Mouse (Mus musculus) thymus, adult 2 months (tissue): Measurements from ENCODE around the gene Ecm2. TPM values are rescaled to one million over a fixed set of nuclear protein-coding genes. Genes with fewer than 3 reads are reported as not detected.

Experiments used
- DNase-seq: peaks from one replicate; pipeline ENCODE4 v3.0.0; 2021
- H3K27ac ChIP-seq: fragments of 200-500 bp; 2 replicates; pipeline ENCODE4 v1.5.1; 2012; ENCODE audit warnings: low read length, control low read depth; ENCODE audit not compliant: control insufficient read depth, insufficient read depth
- H3K27me3 ChIP-seq: fragments of 200-500 bp; 2 replicates; pipeline ENCODE4 v1.6.1; 2012; ENCODE audit warnings: mild to moderate bottlenecking, low read length, moderate library complexity, mixed read lengths; ENCODE audit not compliant: control insufficient read depth, insufficient read depth
- H3K36me3 ChIP-seq: fragments of 200-500 bp; 2 replicates; pipeline ENCODE4 v1.6.1; 2012; ENCODE audit warnings: mild to moderate bottlenecking, low read length, moderate library complexity; ENCODE audit not compliant: control insufficient read depth, insufficient read depth
- H3K4me1 ChIP-seq: fragments of 200-500 bp; replicated peaks from 2 replicates; pipeline ENCODE4 v1.6.1; 2012; ENCODE audit warnings: low read length; ENCODE audit not compliant: control insufficient read depth, insufficient read depth
- H3K4me3 ChIP-seq: fragments of 200-500 bp; 2 replicates; pipeline ENCODE4 v1.5.1; 2012; ENCODE audit warnings: mild to moderate bottlenecking, low read length, control low read depth, moderate library complexity; ENCODE audit not compliant: control insufficient read depth, insufficient read depth
- CTCF ChIP-seq: fragments of 200-500 bp; IDR thresholded peaks from 2 replicates; pipeline ENCODE4 v1.5.1; 2012; ENCODE audit warnings: mild to moderate bottlenecking, control low read depth, low read length, moderate library complexity, borderline replicate concordance; ENCODE audit not compliant: control insufficient read depth, poor library complexity, insufficient read depth; ENCODE audit errors: extremely low read depth
- POLR2A ChIP-seq: fragments of 200-500 bp; IDR thresholded peaks from 2 replicates; pipeline ENCODE4 v1.6.1; 2012; ENCODE audit warnings: mild to moderate bottlenecking, low read length, control low read depth, moderate library complexity; ENCODE audit not compliant: control insufficient read depth, poor library complexity, insufficient read depth; ENCODE audit errors: extremely low read depth
- WGBS: fragments of 180-500 bp; shearing (Covaris S2); methylation state at CpG from one replicate; pipeline ENCODE4 v1.1.7; 2018; 5-methylcytosine and 5-hydroxymethylcytosine counted together
- polyA plus RNA-seq: library from polyadenylated mRNA; depleted of rRNA; stranded (reverse); fragments of >200 nt; gene quantifications from 2 replicates; pipeline ENCODE4 v1.2.3, GENCODE M21; 2012

Gene Ecm2
- polyA plus RNA-seq, 1 experiment = 0.84 TPM

DNA sequence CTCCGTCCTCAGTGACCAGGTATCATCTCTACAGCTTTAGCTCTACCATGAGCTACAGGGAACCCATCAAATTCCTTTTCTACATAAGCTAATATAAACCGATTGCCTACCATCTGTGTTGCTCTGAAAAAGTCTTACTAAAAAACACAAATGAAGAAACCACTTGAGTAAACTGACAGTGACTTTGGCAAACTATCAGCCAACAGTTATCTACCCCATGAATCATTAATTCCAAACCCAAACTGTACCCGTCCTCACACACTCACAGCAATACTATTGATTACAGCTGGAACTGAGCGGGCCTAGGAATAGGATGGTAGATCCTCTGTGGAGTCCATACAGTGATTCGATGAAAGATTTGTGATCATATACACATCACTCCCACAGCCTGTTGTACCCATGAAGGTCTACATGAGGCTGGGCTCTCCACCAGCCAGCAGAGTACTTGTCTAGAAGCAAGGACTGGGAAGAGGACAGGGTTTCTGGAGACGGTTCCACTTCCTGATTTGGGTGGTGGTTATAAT is 25.7 kb upstream of the Ecm2 start:
- Histone ChIP-seq H3K4me1 (no peaks in the 10 kb centered on the region), H3K4me3 (no peak overlapping the region), H3K36me3 (no peaks in the 10 kb centered on the region), H3K27ac (no peak overlapping the region), H3K27me3 (no peaks in the 10 kb centered on the region)
- DNase-seq = no peak
- WGBS = 96% methylated on average over 6 of the region's 6 CpGs
- no peak for TF ChIP-seq CTCF
- TF ChIP-seq POLR2A = no peak

DNA sequence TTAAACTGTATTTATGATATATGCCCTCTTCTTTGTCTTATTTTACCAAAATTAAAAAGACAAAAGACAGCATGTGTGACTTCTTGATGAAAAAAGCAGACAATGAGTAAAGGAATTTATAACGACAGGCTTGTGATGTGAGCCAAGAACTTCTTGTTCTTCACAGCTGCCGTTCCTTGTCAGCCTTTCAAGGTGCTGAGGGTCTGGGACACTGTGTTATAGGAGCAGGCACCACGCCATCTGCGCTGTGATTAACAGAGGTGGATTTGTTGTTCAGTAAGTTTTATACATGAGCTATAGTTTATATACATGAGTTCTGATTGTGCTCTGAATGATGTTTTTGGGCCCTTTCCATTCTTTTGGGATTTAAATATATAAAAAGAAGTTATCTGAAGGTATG is 25.2 kb upstream of the Ecm2 start:
- Histone ChIP-seq H3K27ac (no peak overlapping the region), H3K36me3 (no peaks in the 10 kb centered on the region), H3K4me3 (no peak overlapping the region), H3K27me3 (no peaks in the 10 kb centered on the region), H3K4me1 (no peaks in the 10 kb centered on the region)
- DNase-seq = no peak
- 91% methylated on average over 4 of the region's 4 CpGs for WGBS
- no peak for TF ChIP-seq POLR2A
- no peak for TF ChIP-seq CTCF

DNA sequence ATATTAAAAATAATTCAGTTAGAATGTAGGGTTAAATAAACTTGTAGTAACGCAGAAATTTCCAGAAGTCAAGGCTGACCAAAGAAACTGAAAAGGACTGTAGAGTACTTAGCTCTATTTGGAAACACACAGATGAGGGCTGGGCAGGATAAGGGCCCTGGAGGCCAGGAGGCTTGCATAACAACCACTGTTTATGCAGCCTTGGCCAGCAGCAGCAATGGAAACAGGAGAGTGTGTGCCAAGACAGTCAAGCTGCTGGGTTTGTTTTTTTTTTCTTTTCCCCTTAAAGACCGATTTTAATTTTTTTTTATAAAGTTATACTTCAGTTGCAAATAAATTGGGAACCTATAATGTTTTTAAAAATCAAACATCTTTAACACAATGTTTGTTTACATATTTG is 24.6 kb upstream of the Ecm2 start:
- Histone ChIP-seq H3K4me3 (no peak overlapping the region), H3K27me3 (no peaks in the 10 kb centered on the region), H3K4me1 (no peaks in the 10 kb centered on the region), H3K36me3 (no peaks in the 10 kb centered on the region), H3K27ac (no peak overlapping the region)
- no peak for TF ChIP-seq CTCF
- TF ChIP-seq POLR2A = no peak
- no peak for DNase-seq
- 90% methylated on average over 2 of the region's 2 CpGs for WGBS

DNA sequence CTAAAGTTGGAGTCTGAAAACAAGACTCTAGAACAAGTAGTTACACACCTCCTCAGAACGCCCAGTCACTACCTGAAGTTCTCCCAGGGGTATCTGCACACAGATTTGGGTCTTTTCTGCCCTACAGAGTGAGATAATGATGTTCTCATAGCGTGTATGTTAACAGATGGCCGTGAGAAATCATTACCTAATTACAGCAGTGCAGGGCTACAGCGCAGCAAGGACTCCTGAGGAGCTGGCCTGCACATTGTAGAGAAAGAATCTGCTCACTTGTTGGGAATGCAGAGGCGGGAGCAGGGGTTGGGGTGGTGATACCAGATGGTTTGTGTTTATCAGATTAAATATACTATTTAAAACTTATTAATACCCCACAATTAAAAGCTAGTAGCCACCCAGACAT is 24.1 kb upstream of the Ecm2 start:
- Histone ChIP-seq H3K4me1 (no peaks in the 10 kb centered on the region), H3K27me3 (no peaks in the 10 kb centered on the region), H3K36me3 (no peaks in the 10 kb centered on the region), H3K4me3 (no peak overlapping the region), H3K27ac (no peak overlapping the region)
- WGBS = 95% methylated on average over 5 of the region's 5 CpGs
- DNase-seq = no peak
- TF ChIP-seq CTCF (no peak), POLR2A (no peak)

DNA sequence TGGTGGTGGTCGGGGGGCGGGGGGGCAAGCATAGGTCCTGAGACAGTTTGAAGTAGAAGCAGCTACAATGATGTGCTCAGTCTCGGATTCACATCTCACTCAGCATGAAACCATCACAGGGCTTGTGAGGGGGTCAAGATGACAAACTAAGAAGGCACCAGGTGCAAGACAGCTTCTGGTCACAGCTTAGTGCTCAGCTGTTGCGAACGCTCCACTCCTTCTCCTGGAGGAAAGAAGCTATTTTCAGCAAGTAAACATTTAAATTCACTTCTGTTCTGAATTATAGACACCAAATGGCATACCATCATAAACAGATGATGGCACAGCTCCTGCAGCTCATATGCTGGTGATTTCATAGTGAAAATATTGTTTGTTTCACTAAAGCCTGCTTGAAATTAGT is 19.2 kb upstream of the Ecm2 start:
- no peaks in the 10 kb centered on the region for H3K4me1 ChIP-seq
- no peak overlapping the region for H3K27ac ChIP-seq
- DNase-seq = no peak
- H3K27me3 ChIP-seq = no peaks in the 10 kb centered on the region
- H3K36me3 ChIP-seq = no peaks in the 10 kb centered on the region
- TF ChIP-seq CTCF (no peak), POLR2A (no peak)
- WGBS = 98% methylated on average over 5 of the region's 5 CpGs
- H3K4me3 ChIP-seq = no peak overlapping the region

DNA sequence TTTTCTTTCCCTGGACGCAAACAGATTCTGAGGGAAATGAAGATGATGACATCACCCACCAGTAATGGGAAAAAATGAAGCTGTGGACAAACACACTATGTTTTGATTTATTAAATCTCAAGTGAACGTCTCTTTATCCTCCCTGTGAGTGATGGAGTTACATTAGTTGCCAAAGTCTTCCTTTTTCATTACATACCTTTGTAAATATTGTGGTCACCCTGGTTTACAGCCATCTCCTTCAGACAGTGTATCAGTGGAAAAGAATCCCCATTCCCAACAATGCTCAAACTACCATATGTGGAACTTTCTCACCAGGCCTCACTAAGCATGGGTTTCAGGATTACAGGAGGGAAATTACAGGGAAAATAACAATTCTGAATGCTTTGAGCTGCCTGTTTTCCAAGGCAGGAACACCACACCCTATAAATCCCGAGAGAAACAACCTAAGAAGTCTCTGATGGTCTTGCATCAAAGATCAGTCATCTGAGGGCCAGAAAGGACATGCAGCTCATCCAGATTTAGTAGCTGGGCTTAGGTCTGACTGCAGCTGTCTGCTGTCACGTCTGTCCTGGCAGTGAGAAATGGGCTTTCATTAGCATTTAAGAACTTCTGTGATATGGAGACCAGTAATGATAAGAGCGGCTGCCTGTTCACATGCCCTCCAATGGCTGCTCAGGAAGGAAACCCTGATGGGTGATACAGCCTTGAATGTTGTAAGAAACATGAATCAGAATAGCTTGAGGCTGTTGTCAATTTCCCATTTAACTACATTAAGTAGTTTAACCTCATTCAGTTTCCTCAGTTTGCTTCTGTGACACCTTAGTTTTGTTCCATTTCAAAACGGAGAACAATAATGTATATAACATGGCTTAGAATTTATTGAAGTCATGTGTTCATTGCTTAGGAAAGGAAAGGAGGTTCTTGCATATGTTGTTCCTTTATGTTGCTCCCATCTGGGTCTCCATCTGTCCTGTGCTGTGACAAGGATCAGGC is 11.9 kb upstream of the Ecm2 start, which contains the start of gene Tes3-ps:
Gene Tes3-ps, plus strand, starts transcription at position 943 of the 993 bp plus-strand sequence.
- no peak for TF ChIP-seq POLR2A
- TF ChIP-seq CTCF = no peak
- no peak within 1 kb of the TSS for H3K4me3 ChIP-seq
- no peak for DNase-seq
- WGBS = 92% methylated on average over 6 of the region's 6 CpGs
- no peak within 1 kb of the TSS for H3K27ac ChIP-seq
- no peaks in the 10 kb centered on the region for H3K27me3 ChIP-seq
- no peaks in the 10 kb centered on the region for H3K36me3 ChIP-seq
- no peaks in the 10 kb centered on the region for H3K4me1 ChIP-seq
